Mouse (Mus musculus) heart, adult 8-10 months (tissue): Measurements from ENCODE around the gene Cyp21a1. TPM values are rescaled to one million over a fixed set of nuclear protein-coding genes. Genes with fewer than 3 reads are reported as not detected.
"Not testable (repeated sequence)": the region's sequence is repeated elsewhere in the genome, so short reads cannot be mapped to it uniquely, and the experiment has no call there.

ENCODE experiments used
- DNase-seq: peaks from one replicate; pipeline ENCODE4 v3.0.0; 2022; ENCODE audit warnings: low spot score
- total RNA-seq, 4 experiments: library from RNA; stranded (reverse); gene quantifications; 2 replicates each; pipeline ENCODE4 v1.2.4; 2022

Cyp21a1 gene
- total RNA-seq, result under 1 TPM in 1 of 4 experiments, not detected in 3; 0.35 TPM

DNA sequence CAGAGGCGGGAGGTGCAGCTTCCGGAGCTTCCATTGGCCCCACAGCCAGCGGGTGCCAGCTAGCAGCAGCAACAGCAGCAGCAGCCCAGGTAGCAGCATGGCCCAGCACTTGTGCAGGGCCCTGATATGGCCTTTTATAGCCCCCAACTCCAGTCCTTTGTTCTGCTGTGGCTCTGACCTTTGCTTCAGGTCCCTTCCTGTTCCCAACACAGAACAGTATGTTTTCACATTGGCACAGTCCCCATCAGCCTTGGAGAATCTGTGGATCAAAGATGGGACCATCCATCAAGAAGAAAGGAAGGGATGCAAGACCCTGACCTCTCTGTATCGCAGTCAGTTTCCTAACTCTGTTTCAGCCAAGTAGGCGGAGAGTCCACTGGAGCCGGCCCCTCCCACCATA, at the start of gene Cyp21a1:
Gene Cyp21a1, minus strand, starts transcription at position 261 of the 400 bp plus-strand sequence.
- DNase-seq, result not testable (repeated sequence)

DNA sequence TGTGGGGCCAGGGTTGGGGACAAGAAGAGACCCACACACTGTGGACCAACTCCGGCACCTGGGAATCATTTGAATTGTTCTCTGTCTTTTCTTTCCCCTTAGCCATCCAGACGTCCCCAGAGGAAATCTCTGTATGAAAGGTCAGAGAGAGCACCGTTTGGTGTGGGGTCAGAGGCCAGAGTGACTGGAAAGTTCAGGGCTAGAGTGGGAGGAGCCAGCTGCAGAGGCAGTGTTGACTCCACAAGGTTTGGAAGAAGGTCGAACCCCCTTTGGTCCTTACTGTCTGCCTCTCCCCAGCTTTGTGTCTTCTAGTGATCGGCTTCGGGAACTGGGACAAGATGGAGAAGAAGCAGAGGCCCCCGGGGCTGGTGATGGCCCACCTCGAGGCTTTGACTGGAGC, 49.1 kb upstream of the Cyp21a1 start:
- DNase-seq, result no peak

GRCm38 (mm10) chr17:34850517-34851125, 46.3 kb upstream of the Cyp21a1 start:
- no peak for DNase-seq

DNA sequence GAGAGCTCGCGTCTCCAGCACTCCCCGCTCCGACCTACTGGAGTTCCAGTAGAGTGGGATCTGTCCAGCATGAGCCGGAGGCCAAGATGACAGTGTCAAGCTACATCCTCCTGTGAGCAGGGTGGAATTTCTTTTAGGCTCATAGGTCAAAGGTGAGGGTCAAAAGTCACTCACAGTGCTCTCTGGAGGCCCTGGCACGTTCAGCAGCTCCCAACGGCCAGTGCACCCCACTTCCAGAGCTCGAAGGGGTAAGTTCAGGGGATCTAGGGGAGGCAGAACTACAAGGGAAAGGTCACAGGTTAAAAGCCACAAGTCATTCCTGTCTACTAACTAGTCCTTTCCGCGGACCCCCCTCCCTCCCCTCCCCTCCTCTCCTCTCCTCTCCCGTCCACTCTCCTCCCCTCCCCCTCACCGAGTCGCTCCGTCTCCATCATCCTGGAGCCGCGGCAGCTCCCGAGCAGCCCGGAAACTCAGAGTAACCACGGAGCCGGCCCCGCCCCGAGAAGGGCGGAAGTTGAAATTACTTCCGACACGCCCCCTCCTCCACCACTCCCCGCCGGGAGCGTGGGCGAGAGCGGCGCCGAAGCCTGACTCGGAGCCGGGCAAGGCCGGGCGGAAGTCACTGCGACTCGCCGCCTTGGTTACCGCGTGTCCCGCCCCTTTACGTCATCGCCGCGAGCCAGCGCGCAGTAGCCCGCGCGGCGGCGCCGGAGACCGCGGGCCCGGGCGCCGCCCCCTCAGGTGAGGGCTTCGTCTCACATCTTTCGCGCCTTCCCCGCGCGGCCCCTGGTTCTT, 45.6 kb upstream of the Cyp21a1 start, which contains the start of the genes Skiv2l and Nelfe:
Gene Skiv2l, minus strand, starts transcription at position 489 of the 795 bp plus-strand sequence.
Gene Nelfe, plus strand, starts transcription at position 670 of the 795 bp plus-strand sequence.
- peak; percentile 96 for DNase-seq

- no peak for DNase-seq
Observed at GRCm38 (mm10) chr17:34847615-34848014, 43.3 kb upstream of the Cyp21a1 start.

GRCm38 (mm10) chr17:34847192-34847591, 42.8 kb upstream of the Cyp21a1 start:
- DNase-seq, result no peak

DNA sequence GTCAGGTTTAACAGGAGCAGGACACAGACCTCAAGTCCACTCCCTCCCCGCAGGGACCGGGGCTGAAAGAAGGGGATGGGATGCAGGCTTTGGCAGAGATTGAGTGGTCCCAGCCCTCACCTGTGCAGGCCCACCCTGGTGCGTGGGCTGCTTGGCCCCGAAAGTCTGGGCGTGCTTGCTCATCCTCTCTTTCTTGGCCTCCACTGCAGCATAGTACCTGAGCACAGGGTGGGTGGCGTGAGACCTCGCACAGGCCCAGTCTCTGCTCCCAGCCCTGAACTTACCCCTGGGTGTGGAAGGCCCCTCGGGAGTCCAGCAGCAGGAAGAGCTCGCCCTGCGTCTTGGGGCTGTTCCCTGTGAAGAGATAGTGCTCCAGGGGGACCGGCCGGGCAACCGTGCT, 40.5 kb upstream of the Cyp21a1 start:
- DNase-seq, result no peak

DNA sequence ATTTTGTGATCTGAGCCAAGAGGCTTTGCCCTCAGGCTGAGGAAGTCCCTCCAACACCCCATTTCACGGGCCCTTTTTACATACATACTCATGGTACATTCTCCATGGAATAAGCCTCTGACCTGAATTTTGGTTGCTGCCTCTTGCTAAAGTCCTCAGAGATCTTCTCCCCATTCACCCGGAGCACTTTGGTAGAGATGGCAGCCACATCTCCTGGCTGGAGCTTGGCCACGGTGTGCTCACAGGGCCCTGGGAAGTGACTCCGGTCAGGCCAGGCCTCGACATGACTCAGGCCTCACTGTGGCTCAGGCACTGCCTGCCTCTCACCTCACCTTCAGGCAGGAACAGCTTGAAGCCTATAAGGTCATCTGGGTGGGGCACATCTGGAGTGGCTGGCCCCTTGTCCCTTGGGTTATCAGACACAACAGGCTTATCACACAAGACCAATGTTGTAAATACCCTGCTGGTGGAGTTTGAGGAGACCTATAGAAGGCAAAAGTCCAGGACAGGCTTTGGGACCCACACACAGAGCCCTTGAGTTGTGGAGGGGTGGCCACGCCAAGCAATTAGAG, 36.5 kb upstream of the Cyp21a1 start:
- DNase-seq, result no peak

GRCm38 (mm10) chr17:34838785-34839184, 34.4 kb upstream of the Cyp21a1 start:
- no peak for DNase-seq

DNA sequence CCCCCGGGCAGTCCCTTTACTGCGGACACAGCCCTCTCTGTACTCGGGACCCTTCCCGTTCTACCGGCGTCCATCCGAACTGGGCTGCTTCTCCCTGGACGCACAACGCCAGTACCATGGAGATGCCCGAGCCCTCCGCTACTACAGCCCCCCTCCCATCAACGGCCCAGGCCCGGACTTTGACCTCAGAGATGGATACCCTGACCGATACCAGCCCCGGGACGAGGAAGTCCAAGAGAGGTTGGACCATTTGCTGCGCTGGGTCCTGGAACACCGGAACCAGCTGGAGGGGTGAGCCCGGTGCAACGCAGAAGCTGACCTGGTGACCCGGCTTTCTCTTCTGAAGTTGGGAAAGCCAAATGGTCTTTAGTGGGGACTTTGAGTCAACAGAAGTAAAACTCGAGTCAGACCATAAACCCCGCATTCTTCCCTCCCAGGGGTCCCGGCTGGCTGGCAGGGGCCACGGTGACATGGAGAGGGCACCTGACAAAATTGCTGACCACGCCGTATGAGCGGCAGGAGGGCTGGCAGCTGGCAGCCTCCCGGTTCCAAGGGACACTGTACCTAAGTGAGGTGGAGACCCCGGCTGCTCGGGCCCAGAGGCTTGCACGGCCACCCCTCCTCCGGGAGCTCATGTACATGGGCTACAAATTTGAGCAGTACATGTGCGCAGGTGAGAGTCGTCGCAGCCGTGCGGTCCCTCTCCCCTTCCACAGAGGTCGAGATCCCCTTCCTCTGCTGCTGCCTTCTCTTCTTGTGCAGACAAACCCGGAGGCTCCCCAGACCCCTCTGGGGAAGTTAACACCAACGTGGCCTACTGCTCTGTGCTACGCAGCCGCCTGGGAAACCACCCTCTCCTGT, 33.3 kb upstream of the Cyp21a1 start:
- no peak for DNase-seq

DNA sequence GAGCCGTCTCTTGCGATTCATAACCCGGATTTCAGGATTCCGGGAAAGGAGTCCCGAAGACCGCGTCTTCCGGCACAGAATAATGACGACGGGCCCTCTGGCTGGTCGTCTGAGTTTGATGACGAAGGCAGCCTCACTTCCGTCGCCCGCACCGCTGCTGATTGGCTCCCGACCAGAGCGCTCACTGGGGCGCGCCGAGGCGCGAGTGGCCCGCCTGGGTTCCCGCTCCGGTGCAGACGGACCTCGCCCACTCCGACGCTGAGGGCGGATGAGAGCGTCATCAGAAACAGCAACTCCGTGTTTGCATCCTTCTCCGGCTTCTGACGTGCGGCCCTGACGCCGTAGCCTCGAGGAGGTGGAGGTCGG, 32.5 kb upstream of the Cyp21a1 start, which contains the start of the genes Stk19 and Dxo:
Gene Stk19, minus strand, starts transcription at position 90 of the 366 bp plus-strand sequence.
Gene Dxo, plus strand, starts transcription at position 164 of the 366 bp plus-strand sequence.
- peak; percentile 97 for DNase-seq

DNA sequence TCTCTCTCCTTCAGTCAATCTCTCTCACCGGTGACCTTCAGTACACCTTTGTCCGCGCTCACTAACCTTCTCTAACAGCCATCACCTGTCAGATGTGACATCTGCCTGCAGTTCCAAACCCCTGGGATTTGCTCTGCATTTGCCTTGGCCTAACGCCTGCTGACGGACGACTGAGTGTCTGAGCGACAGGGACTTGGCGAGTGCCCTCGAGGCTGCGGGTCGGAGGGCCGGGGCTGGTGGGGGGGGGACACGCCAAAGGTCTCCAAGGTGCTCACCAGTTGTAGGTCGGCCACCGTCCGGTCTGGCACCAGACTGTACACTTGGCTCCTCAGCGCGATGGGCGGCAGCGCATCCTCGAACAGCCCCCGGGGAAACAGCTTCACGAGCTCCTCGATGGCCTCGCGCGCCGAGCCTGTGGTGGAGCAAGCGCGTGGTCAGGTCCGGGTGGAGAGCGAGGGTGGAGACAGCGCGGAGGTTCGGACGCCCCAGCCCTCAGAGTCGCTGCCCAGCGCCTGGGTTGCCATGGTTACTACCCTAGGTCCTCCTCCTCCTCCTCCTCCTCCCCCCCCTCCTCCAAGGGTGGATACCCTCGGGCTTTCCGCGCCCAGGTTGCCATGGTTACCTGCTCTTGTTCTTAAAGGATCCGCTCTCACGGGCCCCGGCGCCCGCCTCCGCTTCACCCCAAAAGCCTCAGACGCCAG, 31.9 kb upstream of the Cyp21a1 start:
- DNase-seq, result no peak

GRCm38 (mm10) chr17:34830776-34831175, 26.4 kb upstream of the Cyp21a1 start:
- not testable (repeated sequence) for DNase-seq

DNA sequence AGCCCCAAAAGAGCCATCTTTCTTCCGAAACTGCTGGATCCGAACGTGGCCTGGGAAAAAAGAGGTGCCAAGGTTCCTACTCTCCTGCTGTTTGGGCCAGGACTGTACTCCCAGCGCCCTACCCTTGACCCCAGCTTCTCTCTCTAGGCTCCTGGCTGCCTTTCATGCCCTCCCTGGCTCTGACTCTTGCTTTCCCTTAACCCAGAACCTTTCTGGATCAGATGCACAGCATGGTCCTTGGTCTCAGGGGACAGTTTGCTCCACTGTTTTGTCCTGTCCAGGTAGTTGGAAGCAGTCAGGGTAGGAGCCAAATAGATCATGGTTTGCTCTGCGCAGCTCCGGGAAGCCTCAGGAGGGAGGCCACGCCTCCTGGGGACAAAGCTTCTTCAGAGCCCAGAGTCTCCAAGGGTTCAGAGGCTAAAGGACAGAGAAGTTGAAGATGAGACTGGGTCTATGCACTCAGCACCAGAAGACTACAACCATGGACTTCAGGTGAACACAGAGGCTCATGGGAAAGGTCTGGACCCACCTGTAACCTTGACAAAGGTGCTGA, 10.5 kb upstream of the Cyp21a1 start:
- no peak for DNase-seq

GRCm38 (mm10) chr17:34813747-34814146, 9.4 kb upstream of the Cyp21a1 start:
- DNase-seq, result not testable (repeated sequence)

- no peak for DNase-seq
Observed at GRCm38 (mm10) chr17:34811275-34811674, 6.9 kb upstream of the Cyp21a1 start.

GRCm38 (mm10) chr17:34810811-34811210, 6.5 kb upstream of the Cyp21a1 start:
- DNase-seq, result not testable (repeated sequence)

GRCm38 (mm10) chr17:34810411-34810810, 6.0 kb upstream of the Cyp21a1 start:
- not testable (repeated sequence) for DNase-seq

DNA sequence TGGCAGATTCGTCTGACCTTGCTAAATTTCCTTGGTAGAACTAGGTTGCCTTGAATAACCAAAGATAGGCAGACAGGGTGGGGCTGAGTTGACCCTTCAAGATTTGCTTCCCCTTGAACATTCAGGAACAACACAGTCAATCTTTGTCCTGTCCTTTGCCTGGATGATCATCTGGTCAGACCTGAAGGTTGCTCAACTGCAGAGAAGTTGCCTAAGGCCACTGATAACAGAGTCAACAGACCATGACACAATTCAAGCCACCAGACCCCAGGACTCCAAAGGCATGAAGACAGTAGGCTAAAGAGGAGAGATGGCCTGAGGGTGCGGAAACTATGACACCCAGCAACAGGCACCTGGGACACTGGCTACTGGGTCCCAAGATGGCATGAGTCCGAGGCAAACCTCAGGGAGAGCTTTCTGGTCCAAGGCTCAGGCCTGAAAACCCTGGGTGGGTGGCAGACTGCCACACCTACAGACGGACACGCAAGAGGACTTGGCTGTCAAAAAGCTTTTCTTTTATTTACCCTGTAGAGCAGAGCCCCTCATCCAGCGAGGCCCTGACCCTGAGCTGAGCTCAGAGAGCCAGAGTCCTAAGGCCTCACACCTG, 4.3 kb upstream of the Cyp21a1 start:
- no peak for DNase-seq

DNA sequence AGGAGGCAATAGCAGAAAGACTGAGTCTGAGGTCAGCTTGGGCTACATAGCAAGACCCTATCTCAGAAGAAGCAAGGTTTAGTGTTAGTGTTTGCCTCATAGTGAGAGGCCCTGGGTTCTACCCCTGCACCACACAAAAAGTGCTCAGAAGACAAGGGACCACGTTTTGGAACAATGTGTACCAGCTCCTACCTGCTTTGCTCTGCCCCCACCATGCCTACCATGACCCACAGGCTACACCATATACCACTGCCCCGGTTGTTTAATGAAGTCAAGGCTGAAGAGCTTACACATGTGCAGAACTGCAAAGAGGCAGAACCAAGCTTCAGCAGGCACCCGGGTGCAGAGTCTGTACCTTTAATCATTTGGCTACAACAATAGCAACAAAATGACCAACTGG, 2.8 kb upstream of the Cyp21a1 start:
- DNase-seq, result no peak
